Mouse (Mus musculus) embryonic facial prominence, embryonic 12.5 days (tissue): ENCODE measurements around the gene Foxa3. TPM values are rescaled to one million over a fixed set of nuclear protein-coding genes. Genes with fewer than 3 reads are reported as not detected.
A peak's percentile ranks its signal among the peaks of the same experiment; 100 is the strongest.

Source experiments
- ATAC-seq: fragments of 200-750 bp; cut with Nextera tagmentation; 2 replicates; pipeline ENCODE4 v1.8.0; 2017; ENCODE audit not compliant: insufficient number of reproducible peaks, insufficient read depth, low FRiP score, low TSS enrichment
- H3K27ac ChIP-seq: fragments of 300-500 bp; sonication (generic); 2 replicates; pipeline ENCODE4 v1.5.1; 2016; ENCODE audit warnings: mild to moderate bottlenecking
- H3K27me3 ChIP-seq: fragments of 300-500 bp; sonication (generic); 2 replicates; pipeline ENCODE4 v1.6.1; 2016; ENCODE audit warnings: mild to moderate bottlenecking, moderate library complexity
- H3K36me3 ChIP-seq: fragments of 300-500 bp; sonication (generic); 2 replicates; pipeline ENCODE4 v1.6.1; 2016; ENCODE audit warnings: mild to moderate bottlenecking
- H3K4me1 ChIP-seq: fragments of 300-500 bp; sonication (generic); 2 replicates; pipeline ENCODE4 v1.6.1; 2016
- H3K4me2 ChIP-seq: fragments of 300-500 bp; sonication (generic); replicated peaks from 2 replicates; pipeline ENCODE4 v1.6.1; 2016; ENCODE audit warnings: mild to moderate bottlenecking, moderate library complexity
- H3K4me3 ChIP-seq: fragments of 300-500 bp; sonication (generic); 2 replicates; pipeline ENCODE4 v1.5.1; 2016; ENCODE audit warnings: mild to moderate bottlenecking
- H3K9ac ChIP-seq: fragments of 300-500 bp; sonication (generic); 2 replicates; pipeline ENCODE4 v1.6.1; 2016; ENCODE audit warnings: mild to moderate bottlenecking, moderate library complexity
- H3K9me3 ChIP-seq: fragments of 300-500 bp; sonication (generic); 2 replicates; pipeline ENCODE4 v1.6.1; 2016; ENCODE audit warnings: mild to moderate bottlenecking, moderate library complexity
- WGBS: fragments of 180-500 bp; shearing (Covaris S2); methylation state at CpG from one replicate; pipeline ENCODE4 v1.1.7; 2016; 5-methylcytosine and 5-hydroxymethylcytosine counted together
- polyA plus RNA-seq: library from polyadenylated mRNA; unstranded; fragments of >200 nt; fragmentation: Nextera tagmentation; extraction: Ambion mirVana; gene quantifications from 2 replicates; pipeline ENCODE4 v1.2.1, GENCODE M21; 2016

Gene Foxa3
- polyA plus RNA-seq, 1 experiment from 2014 or later, result 0.13 TPM

- no peak overlapping the region for H3K27ac ChIP-seq
- ATAC-seq, result no peak
- H3K9me3 ChIP-seq, result no peaks in the 10 kb centered on the region
- peak overlapping the region; percentile 32 for H3K4me2 ChIP-seq
- no peak overlapping the region for H3K9ac ChIP-seq
- 2% methylated on average over 18 of the region's 19 CpGs for WGBS
- no peaks in the 10 kb centered on the region for H3K36me3 ChIP-seq
- peaks cover 82% of the 10 kb centered on the region for H3K27me3 ChIP-seq
- H3K4me3 ChIP-seq, result no peak overlapping the region
- peaks cover 6% of the 10 kb centered on the region; the same call in 1 of the 2 replicates for H3K4me1 ChIP-seq
These were observed 60.0 kb downstream of the Foxa3 start for GRCm38 (mm10) chr7:18963294-18963843.

Other genes with a start within 250 kb of the Foxa3 start
- gene Psg19, start 225.0 kb downstream of the Foxa3 start, polyA plus RNA-seq, result not detected in 2 replicates
- gene Psg17, start 201.9 kb downstream of the Foxa3 start, polyA plus RNA-seq, result not detected in 2 replicates
- 0.12 and 0.28 TPM in 2 replicates for gene Mill2, start 183.6 kb downstream of the Foxa3 start, polyA plus RNA-seq
- gene Pglyrp1, start 152.2 kb downstream of the Foxa3 start, polyA plus RNA-seq, result 1.1 and 2.0 TPM in 2 replicates
- gene Ccdc61, start 113.1 kb downstream of the Foxa3 start, polyA plus RNA-seq, result 39.7 and 41.0 TPM in 2 replicates
- 1.1 TPM in 2 replicates for gene Nova2, start 97.7 kb downstream of the Foxa3 start, polyA plus RNA-seq
- gene Nanos2, start 36.1 kb downstream of the Foxa3 start, polyA plus RNA-seq, result not detected in 2 replicates
- 7.7 and 9.8 TPM in 2 replicates for gene Mypop, start 32.3 kb downstream of the Foxa3 start, polyA plus RNA-seq
- gene Irf2bp1, start 19.5 kb downstream of the Foxa3 start, polyA plus RNA-seq, result 47.1 and 48.6 TPM in 2 replicates
- 51.8 and 56.5 TPM in 2 replicates for gene Sympk, start 839 bp upstream of the Foxa3 start, polyA plus RNA-seq
- not detected in 2 replicates for gene Rsph6a, start 31.2 kb upstream of the Foxa3 start, polyA plus RNA-seq
- 18.8 and 23.1 TPM in 2 replicates for gene Dmwd, start 52.7 kb upstream of the Foxa3 start, polyA plus RNA-seq
- 17.5 and 19.1 TPM in 2 replicates for gene Dmpk, start 60.3 kb upstream of the Foxa3 start, polyA plus RNA-seq
- 16.6 and 16.9 TPM in 2 replicates for gene Six5, start 71.1 kb upstream of the Foxa3 start, polyA plus RNA-seq
- gene Gm4969, start 94.8 kb upstream of the Foxa3 start, polyA plus RNA-seq, result 3.6 and 3.8 TPM in 2 replicates
- gene Fbxo46, start 96.3 kb upstream of the Foxa3 start, polyA plus RNA-seq, result 19.8 and 21.6 TPM in 2 replicates
- gene Qpctl, start 125.8 kb upstream of the Foxa3 start, polyA plus RNA-seq, result 16.7 and 17.4 TPM in 2 replicates
- gene Snrpd2, start 126.2 kb upstream of the Foxa3 start, polyA plus RNA-seq, result 149 and 166 TPM in 2 replicates
- 0.54 and 0.84 TPM in 2 replicates for gene Gipr, start 142.6 kb upstream of the Foxa3 start, polyA plus RNA-seq
- 4.5 and 4.9 TPM in 2 replicates for gene Eml2, start 152.9 kb upstream of the Foxa3 start, polyA plus RNA-seq
- 1.4 and 1.7 TPM in 2 replicates for gene Gpr4, start 189.0 kb upstream of the Foxa3 start, polyA plus RNA-seq
- gene Opa3, start 204.8 kb upstream of the Foxa3 start, polyA plus RNA-seq, result 38.2 and 40.1 TPM in 2 replicates
- 68.2 and 69.3 TPM in 2 replicates for gene Vasp, start 248.3 kb upstream of the Foxa3 start, polyA plus RNA-seq